ENCODE assay signal across 15 mouse cellular contexts in genomic region chr5:43561639-43562252, GRCm38 (mm10). TPM values are rescaled to one million over a fixed set of nuclear protein-coding genes. Genes with fewer than 3 reads are reported as not detected.
DNase-seq lines count a peak whose midpoint lies in the region; ATAC-seq and TF ChIP-seq lines count a peak whose summit lies in the region.
"Had no signal": no experiment of that assay in that cellular context is flagged by ENCODE, and none has a peak within 500 bp of the region (broad histone marks: within the 10 kb centered on the region; RNA-seq: fewer than 3 reads in every experiment).

No protein-coding gene starts in this region.

- no peak for TF ChIP-seq CTCF in left cerebral cortex, adult 2 months (IDR thresholded peaks at IDR 0.05)

- no peaks in the 10 kb centered on the region for H3K9me3 ChIP-seq in embryonic facial prominence, embryonic 11.5 days (replicated peaks; ENCODE audit: control insufficient read depth, low read length)
- H3K9me3 ChIP-seq in embryonic facial prominence, embryonic 10.5 days = no peaks in the 10 kb centered on the region
- H3K9me3 ChIP-seq in intestine, embryonic 16.5 days (ENCODE audit: control insufficient read depth, low read length) = no peaks in the 10 kb centered on the region
- H3K9me3 ChIP-seq: G1E had no signal

- no peaks in the 10 kb centered on the region for H3K4me1 ChIP-seq in embryonic facial prominence, embryonic 11.5 days (ENCODE audit: control insufficient read depth, insufficient read depth, low read length)
- H3K4me1 ChIP-seq in embryonic facial prominence, embryonic 10.5 days = no peaks in the 10 kb centered on the region
- no peaks in the 10 kb centered on the region for H3K4me1 ChIP-seq in intestine, embryonic 16.5 days (ENCODE audit: control insufficient read depth, insufficient read depth, low read length)

- no peak for ATAC-seq in embryonic facial prominence, embryonic 11.5 days (replicated peaks; ENCODE audit: insufficient number of reproducible peaks, low FRiP score, low TSS enrichment, low read depth)
- ATAC-seq in intestine, embryonic 16.5 days = 0 out of 2 replicates have a peak, but pooled peaks have one; percentile 46

- no peaks in the 10 kb centered on the region for H3K36me3 ChIP-seq in embryonic facial prominence, embryonic 11.5 days (replicated peaks; ENCODE audit: control insufficient read depth, insufficient read depth, low read depth, low read length)
- H3K36me3 ChIP-seq in embryonic facial prominence, embryonic 10.5 days (replicated peaks) = no peaks in the 10 kb centered on the region
- H3K36me3 ChIP-seq in intestine, embryonic 16.5 days (ENCODE audit: control insufficient read depth, insufficient read depth, low read length) = no peaks in the 10 kb centered on the region
- H3K36me3 ChIP-seq: G1E had no signal

- DNase-seq in embryonic facial prominence, embryonic 11.5 days (ENCODE audit: low spot score) = peak; percentile 26
- DNase-seq in embryonic facial prominence, embryonic 10.5 days (ENCODE audit: low spot score) = no peak
- peak; percentile 21 to 42 for DNase-seq in left cerebral cortex, postnatal 25 days (ENCODE audit: low spot score in 2 of 2)
- DNase-seq in left cerebral cortex, adult 2 months (ENCODE audit: extremely low spot score in 1 of 2, low spot score in 2 of 2) = no peak
- peak; percentile 63 for DNase-seq in lung, postnatal 36 days
- no peak for DNase-seq in layer of hippocampus, postnatal 14 days (ENCODE audit: low spot score in 2 of 2)
- no peak for DNase-seq in cerebellum, adult 11-12 months
- DNase-seq: cerebellum, adult 11 months; left cerebral cortex, postnatal 4 days; thymus, postnatal 4 days had no signal

- intact Hi-C loops in left cerebral cortex, postnatal 25 days (cut with DNase I) = no loop called here
- intact Hi-C loops in left cerebral cortex, adult 2 months (cut with DNase I) = no loop called here

- no peaks in the 10 kb centered on the region for H3K27me3 ChIP-seq in embryonic facial prominence, embryonic 11.5 days (ENCODE audit: control insufficient read depth, insufficient read depth, low read length)
- no peaks in the 10 kb centered on the region for H3K27me3 ChIP-seq in embryonic facial prominence, embryonic 10.5 days (replicated peaks; ENCODE audit: low read depth, poor library complexity, severe bottlenecking)
- H3K27me3 ChIP-seq in intestine, embryonic 16.5 days (replicated peaks; ENCODE audit: control insufficient read depth, insufficient read depth, low read length) = no peaks in the 10 kb centered on the region

- no peak overlapping the region for H3K4me3 ChIP-seq in embryonic facial prominence, embryonic 11.5 days (ENCODE audit: low read depth, low read length)
- H3K4me3 ChIP-seq in embryonic facial prominence, embryonic 10.5 days = no peak overlapping the region
- H3K4me3 ChIP-seq in left cerebral cortex, adult 2 months = no peak overlapping the region
- no peak overlapping the region for H3K4me3 ChIP-seq in intestine, embryonic 16.5 days (ENCODE audit: low read length)
- H3K4me3 ChIP-seq: erythroblast, embryonic 14.5 days had no signal

- H3K4me2 ChIP-seq in embryonic facial prominence, embryonic 11.5 days (ENCODE audit: low read depth, low read length) = no peak overlapping the region
- no peak overlapping the region for H3K4me2 ChIP-seq in intestine, embryonic 16.5 days (ENCODE audit: low read depth, low read length)

- WGBS in embryonic facial prominence, embryonic 11.5 days = 62% methylated on average over 2 of the region's 2 CpGs
- WGBS in embryonic facial prominence, embryonic 10.5 days = 60% methylated on average over 2 of the region's 2 CpGs
- 26% methylated on average over 2 of the region's 2 CpGs for WGBS in intestine, embryonic 16.5 days

- H3K9ac ChIP-seq in embryonic facial prominence, embryonic 11.5 days (replicated peaks; ENCODE audit: low read length) = no peak overlapping the region
- no peak overlapping the region for H3K9ac ChIP-seq in intestine, embryonic 16.5 days (ENCODE audit: low read depth, low read length)

- no peak overlapping the region for H3K27ac ChIP-seq in embryonic facial prominence, embryonic 11.5 days (replicated peaks; ENCODE audit: low read depth, low read length)
- no peak overlapping the region for H3K27ac ChIP-seq in embryonic facial prominence, embryonic 10.5 days (replicated peaks)
- no peak overlapping the region for H3K27ac ChIP-seq in left cerebral cortex, adult 2 months
- no peak overlapping the region for H3K27ac ChIP-seq in intestine, embryonic 16.5 days (ENCODE audit: low read length)

RNA-seq across cellular contexts. Expression of gene C1qtnf7, which starts 46.4 kb away (rescaled TPM):
- polyA plus RNA-seq in embryonic facial prominence, embryonic 11.5 days (2014; fragmentation: Nextera tagmentation; extraction: Ambion mirVana) = 4.9 TPM in 2 replicates
- 0.52 and 1.1 TPM in 2 replicates for polyA plus RNA-seq in embryonic facial prominence, embryonic 10.5 days (2016; fragmentation: Nextera tagmentation; extraction: Ambion mirVana)
- 1 to 10 TPM; 1.3 to 1.5 TPM for total RNA-seq in left cerebral cortex, postnatal 25 days (2021)
- 1 to 10 TPM; 1.6 to 1.9 TPM for total RNA-seq in left cerebral cortex, adult 2 months (2021)
- 4.1 and 4.8 TPM in 2 replicates for polyA plus RNA-seq in intestine, embryonic 16.5 days (2015; fragmentation: Nextera tagmentation; extraction: Ambion mirVana)
- 1 to 10 TPM in 1 of 2 experiments, under 1 TPM in 1; 0.71 to 1.3 TPM for total RNA-seq in layer of hippocampus, postnatal 14 days (2021)
- total RNA-seq: granulocyte monocyte progenitor cell, adult 5-6 weeks; megakaryocyte progenitor cell, adult 5-6 weeks had no signal
- polyA plus RNA-seq: erythroblast, embryonic 14.5 days; G1E had no signal

Comparison
In these comparisons a context has a peak if more than half of its experiments do, and no peak if none do; other contexts are left out.
1. DNase-seq: peak in embryonic facial prominence, embryonic 11.5 days (single experiment), left cerebral cortex, postnatal 25 days (2 of 2) and lung, postnatal 36 days (single experiment); none in embryonic facial prominence, embryonic 10.5 days (single experiment), left cerebral cortex, adult 2 months (0 of 2), layer of hippocampus, postnatal 14 days (0 of 2) and cerebellum, adult 11-12 months (single experiment).